Mouse (Mus musculus) adrenal gland, postnatal 4 days (tissue): ENCODE measurements around the gene Gm45208. TPM values are rescaled to one million over a fixed set of nuclear protein-coding genes. Genes with fewer than 3 reads are reported as not detected.

ENCODE experiments used
- DNase-seq, 2 experiments: peaks; one replicate each; pipeline ENCODE4 v3.0.0; 2021 to 2022; ENCODE audit warnings: low spot score in 2 of 2, mixed read lengths in 2 of 2
- total RNA-seq, 2 experiments: library from RNA; stranded (reverse); gene quantifications; 2 replicates each; pipeline ENCODE4 v1.2.3; 2021

Gene Gm45208
- total RNA-seq, 2 experiments from 2014 or later, result 1.4 TPM; not detected in 1

- DNase-seq, result no peak
Measured at GRCm38 (mm10) chrX:7769302-7770017, 47.4 kb downstream of the Gm45208 start.

GRCm38 (mm10) chrX:7772766-7773165 is 50.7 kb downstream of the Gm45208 start:
- DNase-seq, result no peak

- no peak for DNase-seq
Measured at GRCm38 (mm10) chrX:7775501-7776205, 53.6 kb downstream of the Gm45208 start.

- no peak for DNase-seq
Measured at GRCm38 (mm10) chrX:7776329-7777082, 54.5 kb downstream of the Gm45208 start.

GRCm38 (mm10) chrX:7778450-7779244 is 56.6 kb downstream of the Gm45208 start:
- no peak for DNase-seq

GRCm38 (mm10) chrX:7779294-7779693 is 57.2 kb downstream of the Gm45208 start:
- DNase-seq, result no peak

Other genes with a start within 250 kb of the Gm45208 start
- under 1 TPM; 0.20 to 0.40 TPM for gene Foxp3, start 148.6 kb upstream of the Gm45208 start, total RNA-seq
- 1 to 10 TPM; 6.0 to 6.7 TPM for gene Ppp1r3f, start 148.0 kb upstream of the Gm45208 start, total RNA-seq
- 10 to 100 TPM; 18.2 to 27.0 TPM for gene Ccdc22, start 116.7 kb upstream of the Gm45208 start, total RNA-seq
- gene Cacna1f, start 115.2 kb upstream of the Gm45208 start, total RNA-seq, result under 1 TPM in 1 of 2 experiments, not detected in 1; 0.06 TPM
- gene Syp, start 83.8 kb upstream of the Gm45208 start, total RNA-seq, result 10 to 100 TPM; 77.4 to 93.2 TPM
- 10 to 100 TPM; 16.4 to 18.7 TPM for gene Prickle3, start 65.0 kb upstream of the Gm45208 start, total RNA-seq
- gene Plp2, start 50.9 kb upstream of the Gm45208 start, total RNA-seq, result 100 to 1,000 TPM in 1 of 2 experiments, 10 to 100 TPM in 1; 87.4 to 102 TPM
- 1 to 10 TPM in 1 of 2 experiments, under 1 TPM in 1; 0.42 to 1.4 TPM for gene Magix, start 41.0 kb upstream of the Gm45208 start, total RNA-seq
- gene Gpkow, start 25.1 kb upstream of the Gm45208 start, total RNA-seq, result 10 to 100 TPM; 47.7 to 48.2 TPM
- 10 to 100 TPM; 68.0 to 75.4 TPM for gene Wdr45, start 7.9 kb upstream of the Gm45208 start, total RNA-seq
- 10 to 100 TPM; 15.5 to 16.0 TPM for gene Praf2, start 6.2 kb downstream of the Gm45208 start, total RNA-seq
- gene Ccdc120, start 28.7 kb downstream of the Gm45208 start, total RNA-seq, result 10 to 100 TPM in 1 of 2 experiments, 1 to 10 TPM in 1; 9.0 to 10.8 TPM
- 10 to 100 TPM; 39.9 to 41.0 TPM for gene Tfe3, start 40.3 kb downstream of the Gm45208 start, total RNA-seq
- 10 to 100 TPM; 52.0 to 64.8 TPM for gene Gripap1, start 67.5 kb downstream of the Gm45208 start, total RNA-seq
- 1 to 10 TPM; 2.2 to 3.6 TPM for gene Kcnd1, start 100.0 kb downstream of the Gm45208 start, total RNA-seq
- 10 to 100 TPM; 73.4 to 86.3 TPM for gene Otud5, start 119.1 kb downstream of the Gm45208 start, total RNA-seq
- 1 to 10 TPM; 8.1 to 9.5 TPM for gene Pim2, start 156.0 kb downstream of the Gm45208 start, total RNA-seq
- 10 to 100 TPM; 38.7 to 42.9 TPM for gene Slc35a2, start 161.8 kb downstream of the Gm45208 start, total RNA-seq
- 100 to 1,000 TPM; 108 to 111 TPM for gene Pqbp1, start 177.0 kb downstream of the Gm45208 start, total RNA-seq
- gene Timm17b, start 177.1 kb downstream of the Gm45208 start, total RNA-seq, result 100 to 1,000 TPM in 1 of 2 experiments, 10 to 100 TPM in 1; 95.7 to 101 TPM
- gene Gm10491, start 185.6 kb downstream of the Gm45208 start, total RNA-seq, result not detected
- gene Gm10490, start 187.3 kb downstream of the Gm45208 start, total RNA-seq, result not detected
- gene Pcsk1n, start 197.6 kb downstream of the Gm45208 start, total RNA-seq, result 10 to 100 TPM; 63.6 to 65.7 TPM
- not detected for gene Eras, start 206.4 kb downstream of the Gm45208 start, total RNA-seq
- 10 to 100 TPM; 29.9 to 38.9 TPM for gene Hdac6, start 225.6 kb downstream of the Gm45208 start, total RNA-seq